Mouse (Mus musculus): Measurements from ENCODE around the gene Dnah12.

- TF ChIP-seq EP300 (IDR thresholded peaks at IDR 0.05; ENCODE audit: low read depth) (peak; percentile 30; the same call in 1 of the 2 replicates), CTCF (IDR thresholded peaks at IDR 0.05; ENCODE audit: low read depth) (no peak)
Observed at GRCm38 (mm10) chr14:26894392-26894791, 201.3 kb downstream of the Dnah12 start, which contains the start of gene Asb14.
